Mouse (Mus musculus): ENCODE data around the gene Cyp2c69.
"Not testable (repeated sequence)": the region's sequence is repeated elsewhere in the genome, so short reads cannot be mapped to it uniquely, and the experiment has no call there.

DNA sequence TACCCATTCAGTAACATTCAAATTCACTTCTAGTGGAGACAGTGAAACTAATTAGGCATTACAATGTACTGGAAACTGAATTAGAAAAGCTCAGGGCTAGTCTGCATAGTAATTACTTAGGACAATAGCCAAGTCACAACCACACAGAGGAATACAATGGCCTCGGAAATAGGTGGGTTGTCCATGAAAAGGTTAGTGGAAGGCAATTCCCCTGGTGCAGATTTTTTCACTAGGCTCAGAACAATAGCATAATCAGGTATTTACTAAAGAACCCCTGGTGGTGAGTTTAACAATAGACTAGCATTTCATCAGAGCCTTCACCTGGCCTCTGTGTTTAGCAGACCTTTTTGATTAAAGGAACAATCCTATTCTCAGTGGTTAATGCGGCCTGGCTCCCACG is 3.5 kb upstream of the Cyp2c69 start:
- not testable (repeated sequence) for TF ChIP-seq CTCF (IDR thresholded peaks at IDR 0.05; ENCODE audit: extremely low read depth, insufficient read depth, insufficient read length, insufficient replicate concordance); POLR2A (IDR thresholded peaks at IDR 0.05; ENCODE audit: low read depth, low read length)
